Mouse (Mus musculus) ES-Bruce4 (cell line): ENCODE measurements at regions not wholly inside any gene's neighbourhood (a gene's known extent, or its start where the extent isn't known, plus 50 kb on each side); places are given as distances from the start of the nearest gene placed in this dataset.

Experiments
- CTCF ChIP-seq: IDR thresholded peaks from one replicate; pipeline ENCODE4 v1.8.1; 2011; ENCODE audit warnings: low read depth, low read length
- EP300 ChIP-seq: IDR thresholded peaks from 2 replicates; pipeline ENCODE4 v1.6.1; 2011; ENCODE audit warnings: low read depth, low read length; ENCODE audit not compliant: insufficient read depth

DNA sequence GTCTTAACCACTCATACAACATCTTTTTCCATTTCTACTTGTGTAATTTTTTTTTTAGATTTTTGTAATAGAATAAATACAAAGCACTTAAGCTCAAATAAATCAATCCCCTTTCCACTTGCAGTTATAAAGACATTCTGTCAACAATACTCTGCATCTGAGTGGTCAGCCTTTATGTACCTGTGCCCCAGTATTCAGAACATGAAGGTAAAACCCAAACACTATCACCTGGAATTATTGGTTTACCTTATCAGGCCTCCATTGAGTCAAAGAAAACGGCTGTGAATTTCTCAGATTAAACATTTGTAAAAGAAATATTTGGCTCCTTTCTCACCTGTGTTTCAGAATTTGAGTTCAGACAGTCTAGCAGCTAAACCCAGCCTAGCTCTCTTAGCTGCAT lies 422.0 kb upstream of the Sptlc3 start:
- TF ChIP-seq EP300, result no peak
- TF ChIP-seq CTCF, result no peak
